Mouse (Mus musculus) CH12.LX (cell line): Measurements from ENCODE around the gene Slc7a11. TPM values are rescaled to one million over a fixed set of nuclear protein-coding genes. Genes with fewer than 3 reads are reported as not detected.

Source experiments
- DNase-seq: peaks from one replicate; pipeline ENCODE4 v3.0.0-alpha.2; 2013; ENCODE audit errors: extremely low read depth
- H3K27ac ChIP-seq: 2 replicates; pipeline ENCODE4 v1.5.1; 2012; ENCODE audit warnings: low read depth, mild to moderate bottlenecking, control low read depth, moderate library complexity; ENCODE audit not compliant: insufficient read depth
- H3K27me3 ChIP-seq: replicated peaks from 2 replicates; pipeline ENCODE3; 2012; ENCODE audit warnings: inconsistent platforms
- H3K36me3 ChIP-seq, 2 experiments: replicated peaks in 1 of 2; 2 replicates each; pipeline versions ENCODE3 to v1.6.1; 2012; ENCODE audit warnings: inconsistent platforms in 1 of 2, low read length in 1 of 2, mild to moderate bottlenecking in 1 of 2, mixed read lengths in 1 of 2, moderate library complexity in 1 of 2; ENCODE audit not compliant: control insufficient read depth in 1 of 2, insufficient read depth in 1 of 2
- H3K4me1 ChIP-seq, 2 experiments: 2 replicates each; pipeline ENCODE4 v1.6.1; 2012; ENCODE audit warnings: inconsistent platforms in 1 of 2, moderate library complexity in 1 of 2; ENCODE audit not compliant: insufficient read depth in 2 of 2, control insufficient read depth in 1 of 2
- H3K4me2 ChIP-seq: 2 replicates; pipeline ENCODE4 v1.6.1; 2012; ENCODE audit warnings: low read depth, mild to moderate bottlenecking, control low read depth; ENCODE audit not compliant: poor library complexity, insufficient read depth, severe bottlenecking
- H3K4me3 ChIP-seq, 3 experiments: fragments of 150-350 bp in 1 of 3; sonication (generic) in 1 of 3; replicated peaks in 1 of 3; 2 replicates each; pipeline versions ENCODE3 to v1.5.1; 2011 to 2012; ENCODE audit warnings: low read depth in 2 of 3, low read length in 2 of 3, mild to moderate bottlenecking in 2 of 3, moderate library complexity in 2 of 3, control low read depth in 1 of 3, improper control_type of control experiment in 1 of 3, inconsistent platforms in 1 of 3, mixed read lengths in 1 of 3; ENCODE audit not compliant: poor library complexity in 1 of 3
- H3K79me2 ChIP-seq: replicated peaks from 2 replicates; pipeline ENCODE4 v1.6.1; 2012; ENCODE audit warnings: mild to moderate bottlenecking, moderate library complexity; ENCODE audit not compliant: control insufficient read depth, poor library complexity, insufficient read depth, severe bottlenecking; ENCODE audit errors: extremely low read depth
- H3K9ac ChIP-seq: 2 replicates; pipeline ENCODE4 v1.6.1; 2012; ENCODE audit warnings: low read depth, mild to moderate bottlenecking, control low read depth, moderate library complexity; ENCODE audit not compliant: insufficient read depth
- H3K9me3 ChIP-seq: replicated peaks from 2 replicates; pipeline ENCODE3; 2012; ENCODE audit warnings: low read length, inconsistent platforms, mixed read lengths
- BHLHE40 ChIP-seq: IDR thresholded peaks from 2 replicates; pipeline ENCODE4 v1.6.1; 2011; ENCODE audit warnings: mild to moderate bottlenecking, low read depth, low read length, improper control_type of control experiment
- E2F4 ChIP-seq: IDR thresholded peaks from 2 replicates; pipeline ENCODE4 v1.6.1; 2011; ENCODE audit warnings: low read depth, low read length, improper control_type of control experiment; ENCODE audit not compliant: insufficient replicate concordance
- HCFC1 ChIP-seq: IDR thresholded peaks from 2 replicates; pipeline ENCODE4 v1.6.1; 2012; ENCODE audit warnings: low read depth, mild to moderate bottlenecking, inconsistent platforms, low read length, improper control_type of control experiment
- JUND ChIP-seq: conservative IDR thresholded peaks from 2 replicates; pipeline ENCODE4 v1.6.1; 2011; ENCODE audit warnings: low read depth, low read length, improper control_type of control experiment
- KAT2A ChIP-seq: IDR thresholded peaks from 2 replicates; pipeline ENCODE4 v1.6.1; 2012; ENCODE audit warnings: low read length, improper control_type of control experiment, inconsistent platforms; ENCODE audit not compliant: insufficient replicate concordance
- MAFK ChIP-seq: IDR thresholded peaks from 2 replicates; pipeline ENCODE4 v1.6.1; 2011; ENCODE audit warnings: low read length, improper control_type of control experiment; ENCODE audit not compliant: insufficient replicate concordance
- MAX ChIP-seq: IDR thresholded peaks from 2 replicates; pipeline ENCODE4 v1.6.1; 2011; ENCODE audit warnings: low read length, improper control_type of control experiment
- MEF2A ChIP-seq: IDR thresholded peaks from 2 replicates; pipeline ENCODE4 v1.6.1; 2014; ENCODE audit warnings: low read depth, mild to moderate bottlenecking, inconsistent platforms, low read length, improper control_type of control experiment, borderline replicate concordance
- RAD21 ChIP-seq: IDR thresholded peaks from 2 replicates; pipeline ENCODE4 v1.6.1; 2011; ENCODE audit warnings: low read depth, mild to moderate bottlenecking, low read length, improper control_type of control experiment, moderate library complexity
- SMC3 ChIP-seq: IDR thresholded peaks from 2 replicates; pipeline ENCODE4 v1.6.1; 2011; ENCODE audit warnings: low read depth, low read length, improper control_type of control experiment
- TBP ChIP-seq: conservative IDR thresholded peaks from 2 replicates; pipeline ENCODE4 v1.6.1; 2011; ENCODE audit warnings: low read depth, low read length, improper control_type of control experiment
- TCF12 ChIP-seq: IDR thresholded peaks from 2 replicates; pipeline ENCODE4 v1.6.1; 2014; ENCODE audit warnings: low read depth, mild to moderate bottlenecking, inconsistent platforms, low read length, improper control_type of control experiment
- USF1 ChIP-seq: IDR thresholded peaks from 2 replicates; pipeline ENCODE4 v1.6.1; 2014; ENCODE audit warnings: low read depth, mild to moderate bottlenecking, inconsistent platforms, low read length, improper control_type of control experiment
- USF2 ChIP-seq: conservative IDR thresholded peaks from 2 replicates; pipeline ENCODE4 v1.6.1; 2011; ENCODE audit warnings: low read depth, low read length, improper control_type of control experiment
- ZC3H11A ChIP-seq: IDR thresholded peaks from 2 replicates; pipeline ENCODE4 v1.6.1; 2012; ENCODE audit warnings: low read depth, mild to moderate bottlenecking, inconsistent platforms, low read length, improper control_type of control experiment
- ZKSCAN1 ChIP-seq: IDR thresholded peaks from 2 replicates; pipeline ENCODE4 v1.6.1; 2012; ENCODE audit warnings: low read depth, inconsistent platforms, low read length, improper control_type of control experiment, borderline replicate concordance
- ZNF384 ChIP-seq: IDR thresholded peaks from 2 replicates; pipeline ENCODE4 v1.6.1; 2012; ENCODE audit warnings: low read depth, low read length, improper control_type of control experiment, inconsistent platforms
- dilution Hi-C: fragments of 300-500 bp; cut with MboI; formaldehyde crosslinking; loops from 2 replicates; pipeline ENCODE4 v1.14.3; 2020; ENCODE audit warnings: low sequenced_read_pairs; ENCODE audit not compliant: extremely low pct_unique_long_range_greater_than_20kb, extremely low pct_ligation_motif_present
- in situ Hi-C: fragments of 300-500 bp; cut with MboI; formaldehyde crosslinking; loops from 3 replicates; pipeline ENCODE4 v1.14.3; 2019; ENCODE audit warnings: low sequenced_read_pairs, low pct_ligation_motif_present, low pct_unique_long_range_greater_than_20kb, mixed read lengths
- polyA plus RNA-seq: library from polyadenylated mRNA; unstranded; fragments of >175 nt; gene quantifications from 2 replicates; pipeline ENCODE4 v1.2.1, GENCODE M21; 2012; ENCODE audit warnings: low read depth; ENCODE audit not compliant: insufficient read length
- total RNA-seq, 2 experiments: library from RNA; depleted of rRNA; stranded (reverse); fragments of 300-350 nt in 1 of 2; fragments of >200 nt in 1 of 2; gene quantifications; 2 replicates each; pipeline ENCODE4 v1.2.3; 2012 to 2014

The Slc7a11 gene
- total and polyA plus RNA-seq, 3 experiments, result 0.13 to 0.37 TPM; not detected in 1

GRCm38 (mm10) chr3:50144144-50144543 lies 299.3 kb downstream of the Slc7a11 start:
- no peaks in the 10 kb centered on the region for H3K4me1 ChIP-seq
- dilution Hi-C loops (no loop called here), in situ Hi-C loops (no loop called here)
- no peak for DNase-seq
- TF ChIP-seq JUND, result no peak
- TF ChIP-seq MAFK, result peak; percentile 85
- TF ChIP-seq ZC3H11A, result no peak
- H3K27me3 ChIP-seq, result no peaks in the 10 kb centered on the region
- peaks cover 21% of the 10 kb centered on the region for H3K9me3 ChIP-seq
- no peak overlapping the region for H3K4me2 ChIP-seq
- H3K36me3 ChIP-seq, result no peaks in the 10 kb centered on the region
- no peak overlapping the region for H3K9ac ChIP-seq
- H3K79me2 ChIP-seq, result no peaks in the 10 kb centered on the region
- H3K27ac ChIP-seq, result no peak overlapping the region
- no peak overlapping the region for H3K4me3 ChIP-seq

GRCm38 (mm10) chr3:50138319-50138718 lies 305.1 kb downstream of the Slc7a11 start:
- no peak for DNase-seq
- Histone ChIP-seq H3K27me3 (no peaks in the 10 kb centered on the region), H3K4me3 (no peak overlapping the region), H3K9ac (no peak overlapping the region), H3K27ac (no peak overlapping the region), H3K4me1 (no peaks in the 10 kb centered on the region), H3K9me3 (peaks cover 20% of the 10 kb centered on the region), H3K79me2 (no peaks in the 10 kb centered on the region), H3K36me3 (no peaks in the 10 kb centered on the region), H3K4me2 (no peak overlapping the region)
- dilution Hi-C loops, result no loop called here
- TF ChIP-seq SMC3, result no peak
- no peak for TF ChIP-seq MAFK
- TF ChIP-seq MAX, result no peak
- TF ChIP-seq E2F4, result no peak
- no peak for TF ChIP-seq ZNF384
- no peak for TF ChIP-seq RAD21
- TF ChIP-seq MEF2A, result no peak
- no peak for TF ChIP-seq BHLHE40
- TF ChIP-seq HCFC1, result no peak
- TF ChIP-seq USF2, result no peak
- no peak for TF ChIP-seq USF1
- no peak for TF ChIP-seq TCF12
- TF ChIP-seq ZKSCAN1, result no peak
- TF ChIP-seq KAT2A, result no peak
- TF ChIP-seq TBP, result no peak
- in situ Hi-C loops, result no loop called here
